Mouse (Mus musculus): ENCODE results near the gene Bpifb9a.
"Not testable (repeated sequence)": the region's sequence is repeated elsewhere in the genome, so short reads cannot be mapped to it uniquely, and the experiment has no call there.

Bpifb9a gene

DNA sequence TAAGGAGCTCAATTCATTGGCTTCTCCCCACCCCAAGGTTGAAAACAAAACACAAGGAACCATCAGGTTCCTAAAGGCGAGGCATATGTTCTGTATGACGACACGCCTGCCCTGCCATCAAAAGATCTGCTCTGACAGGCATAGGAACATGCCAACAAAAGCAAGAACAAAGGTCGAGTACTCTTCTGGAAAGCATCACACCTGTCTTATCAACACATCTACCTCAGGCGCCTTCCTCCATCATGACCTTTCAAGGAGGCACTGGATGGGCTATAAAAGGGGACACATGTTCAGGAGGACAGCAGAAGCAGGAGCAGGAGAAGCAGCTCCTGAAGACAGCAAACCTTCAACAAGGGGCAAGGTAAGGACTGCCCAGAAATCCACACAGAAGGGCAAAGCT, at the start of gene Bpifb9a:
Gene Bpifb9a, plus strand, starts transcription at position 301 of the 400 bp plus-strand sequence.
- not testable (repeated sequence) for DNase-seq (ENCODE audit: low spot score)

- no peak for DNase-seq (ENCODE audit: low spot score)
These were observed 48.5 kb upstream of the Bpifb9a start for GRCm38 (mm10) chr2:154209112-154209511.

GRCm38 (mm10) chr2:154211121-154211520, 46.5 kb upstream of the Bpifb9a start:
- no peak for DNase-seq (ENCODE audit: low spot score)

DNA sequence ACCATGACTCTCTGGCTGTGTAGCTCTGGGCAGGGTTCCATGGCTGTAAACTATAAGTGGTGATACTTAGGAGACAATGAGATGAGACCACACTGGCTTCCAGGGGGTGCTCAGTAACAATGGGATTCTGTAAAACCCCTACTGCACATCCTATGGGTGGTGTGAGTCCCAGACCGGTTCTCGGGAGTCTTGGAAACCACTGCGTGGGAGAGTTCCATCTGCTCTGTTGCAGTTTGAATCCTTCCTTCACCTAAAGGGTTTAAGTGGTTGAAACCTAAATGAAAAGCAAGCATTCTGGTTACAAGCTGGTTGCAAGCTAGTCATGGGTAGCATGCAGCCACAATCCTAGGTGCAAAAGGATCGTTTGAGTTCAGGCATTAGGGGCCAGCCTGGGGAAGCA, 45.8 kb upstream of the Bpifb9a start:
- peak; percentile 48 for DNase-seq (ENCODE audit: low spot score)

- no peak for DNase-seq (ENCODE audit: low spot score)
These were observed 42.5 kb upstream of the Bpifb9a start for GRCm38 (mm10) chr2:154215191-154215590.

GRCm38 (mm10) chr2:154219950-154220349, 37.7 kb upstream of the Bpifb9a start:
- no peak for DNase-seq (ENCODE audit: low spot score)

DNA sequence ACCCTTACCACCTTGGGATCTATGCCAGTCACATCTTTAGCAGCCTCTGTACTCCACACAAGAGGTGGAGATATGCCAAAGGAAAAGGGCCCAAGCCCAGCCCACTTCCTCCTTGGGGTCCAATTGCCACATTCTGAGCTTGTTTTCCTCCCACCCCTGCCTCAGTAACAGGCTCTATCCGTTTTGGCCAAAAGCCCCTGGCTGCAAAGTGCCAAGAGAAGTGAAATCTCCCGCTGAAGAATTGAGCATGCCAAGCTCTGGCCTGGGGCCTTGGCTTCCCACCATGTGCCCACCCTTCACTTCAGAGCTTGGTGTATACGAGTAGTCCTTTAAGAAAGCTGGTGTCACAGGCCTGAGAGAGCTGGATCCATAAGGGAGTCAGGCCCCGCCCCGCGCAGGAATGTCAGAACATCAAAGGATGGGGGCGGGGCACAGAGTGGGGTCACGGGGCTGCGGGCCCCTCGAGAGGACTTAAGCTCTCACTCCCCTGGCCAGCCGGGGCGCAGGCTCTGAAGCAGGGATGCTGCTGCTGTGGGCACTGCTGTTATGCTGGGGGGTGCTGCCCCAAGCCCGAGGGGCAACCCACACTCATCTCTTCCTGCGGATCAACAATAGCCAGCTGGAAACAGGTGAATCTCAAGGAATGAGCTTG, 34.3 kb upstream of the Bpifb9a start, which contains the start of gene Bpifb5:
Gene Bpifb5, plus strand, starts transcription at position 478 of the 652 bp plus-strand sequence.
- no peak for DNase-seq (ENCODE audit: low spot score)

GRCm38 (mm10) chr2:154223917-154224273, 33.8 kb upstream of the Bpifb9a start:
- no peak for DNase-seq (ENCODE audit: low spot score)

- no peak for DNase-seq (ENCODE audit: low spot score)
These were observed 30.7 kb upstream of the Bpifb9a start for GRCm38 (mm10) chr2:154226991-154227390.

DNA sequence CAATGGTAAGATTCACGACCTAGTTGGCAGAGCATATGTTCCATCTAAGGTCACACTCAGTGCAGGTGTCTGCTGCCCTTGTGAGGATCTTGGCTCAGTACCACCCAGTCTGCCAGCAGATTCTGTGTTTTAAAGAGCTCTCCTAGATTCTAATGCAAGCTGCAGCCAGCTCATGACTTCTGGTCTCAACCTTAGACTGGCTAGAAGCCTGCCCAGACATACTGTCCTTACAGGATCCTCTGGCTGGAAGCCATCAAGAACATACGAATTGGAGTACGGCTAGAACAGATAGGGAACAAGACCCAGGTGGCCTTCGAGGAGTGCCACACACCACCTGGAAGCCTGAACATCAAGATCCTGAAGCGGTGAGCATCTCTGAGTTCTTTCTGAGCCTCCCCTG, 29.8 kb upstream of the Bpifb9a start:
- DNase-seq (ENCODE audit: low spot score), result no peak

- no peak for DNase-seq (ENCODE audit: low spot score)
These were observed 24.2 kb upstream of the Bpifb9a start for GRCm38 (mm10) chr2:154233426-154233825.

DNA sequence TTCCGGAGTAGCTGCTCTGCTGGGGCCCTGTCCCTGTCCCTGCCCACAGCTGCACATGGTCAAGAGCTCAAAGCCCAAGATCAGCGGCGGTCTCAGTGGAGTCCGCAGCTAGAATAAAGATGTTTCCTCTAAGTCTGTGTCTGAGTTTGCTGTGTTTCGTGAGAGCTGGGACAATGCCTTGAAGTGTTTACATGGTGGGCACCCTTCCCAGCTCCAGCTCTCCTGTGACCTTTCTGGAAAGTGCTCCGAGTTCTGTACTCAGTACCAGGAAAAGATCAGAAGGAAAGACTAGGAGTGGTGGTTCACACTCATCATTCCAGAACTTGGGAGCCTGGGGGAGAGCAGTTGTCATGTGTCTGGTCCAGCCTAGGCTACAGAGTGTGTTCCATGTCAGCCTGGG, 16.9 kb upstream of the Bpifb9a start:
- DNase-seq (ENCODE audit: low spot score), result no peak

DNA sequence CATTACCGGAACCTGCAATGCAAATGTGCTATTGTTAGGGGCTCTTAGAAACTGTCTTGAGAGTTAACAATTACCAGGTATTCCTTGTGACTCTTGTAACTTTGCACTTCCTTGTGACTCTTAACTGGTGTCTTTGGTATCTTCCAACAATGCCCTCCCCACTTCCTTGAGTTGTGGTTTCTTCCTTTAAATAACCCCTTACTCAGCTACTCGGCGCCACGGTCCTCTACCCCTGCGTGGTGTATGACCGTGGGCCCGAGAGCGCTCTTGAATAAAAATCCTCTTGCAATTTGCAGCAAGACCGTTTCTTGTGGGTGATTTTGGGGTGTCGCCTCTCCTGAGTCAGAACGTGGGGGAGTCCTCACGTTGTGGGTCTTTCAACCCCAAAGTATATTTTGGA, 14.9 kb upstream of the Bpifb9a start:
- not testable (repeated sequence) for DNase-seq (ENCODE audit: low spot score)

GRCm38 (mm10) chr2:154243356-154244036, 14.2 kb upstream of the Bpifb9a start:
- DNase-seq (ENCODE audit: low spot score), result peak; percentile 29

DNA sequence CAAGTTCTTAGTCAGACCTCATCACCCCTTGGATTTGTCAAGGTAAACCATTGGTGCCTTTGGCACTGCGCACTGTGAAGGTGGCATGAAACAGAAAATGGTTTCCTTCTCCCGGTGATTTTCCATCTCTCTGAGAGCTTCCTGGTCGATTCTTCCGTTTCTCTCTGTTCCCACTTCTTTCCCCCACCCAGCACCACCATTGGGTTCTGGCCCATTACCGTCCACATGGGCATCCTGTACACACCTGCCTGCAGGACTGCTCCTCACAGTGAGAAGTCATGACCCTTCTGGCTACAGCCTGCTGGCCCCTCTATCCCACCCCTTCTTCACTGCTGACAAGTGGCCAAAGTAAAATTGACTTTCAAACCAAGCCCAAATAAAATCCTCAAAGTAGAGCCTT, 12.3 kb upstream of the Bpifb9a start:
- DNase-seq (ENCODE audit: low spot score), result no peak

DNA sequence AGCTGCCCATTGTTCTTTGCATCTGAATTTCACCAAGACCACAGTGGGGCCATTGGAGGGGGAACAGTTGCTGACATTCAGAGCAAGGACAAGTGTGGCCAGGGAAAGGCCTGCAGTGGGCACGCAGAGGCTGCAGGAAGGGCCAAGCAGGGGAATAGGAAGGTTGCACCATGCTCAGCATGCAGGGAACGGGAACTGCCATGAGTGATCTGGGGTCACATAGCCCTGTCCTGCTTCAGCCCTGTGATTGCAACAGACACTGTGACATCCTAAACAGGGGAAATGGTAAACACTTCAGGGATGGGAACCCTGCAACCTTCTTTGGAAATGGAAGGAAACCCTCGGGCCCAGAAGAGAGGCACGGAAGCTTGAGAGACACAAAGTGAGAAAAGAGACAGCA, 2.4 kb upstream of the Bpifb9a start:
- DNase-seq (ENCODE audit: low spot score), result not testable (repeated sequence)

- DNase-seq (ENCODE audit: low spot score), result no peak
These were observed 1.9 kb upstream of the Bpifb9a start for GRCm38 (mm10) chr2:154255770-154256169.

DNA sequence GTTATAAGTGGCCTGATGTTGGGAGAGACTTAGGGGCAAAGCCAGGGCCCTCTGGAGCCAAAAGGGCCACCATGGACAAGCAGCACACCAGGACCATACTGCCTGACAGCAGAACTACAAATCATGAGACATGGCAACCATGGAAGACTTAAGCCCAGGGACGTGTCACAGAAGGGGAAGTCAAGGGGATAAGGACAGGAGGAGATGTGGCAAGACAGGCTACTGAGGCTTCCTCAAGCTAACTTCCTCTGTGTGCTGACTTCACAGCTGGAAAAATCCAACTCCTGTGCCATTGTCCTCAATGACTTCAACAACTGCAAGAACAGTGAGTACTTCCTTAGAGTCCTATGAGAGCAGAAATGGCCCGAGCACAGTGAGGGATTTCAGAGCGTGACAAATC, 6.7 kb downstream of the Bpifb9a start:
- DNase-seq (ENCODE audit: low spot score), result not testable (repeated sequence)

DNA sequence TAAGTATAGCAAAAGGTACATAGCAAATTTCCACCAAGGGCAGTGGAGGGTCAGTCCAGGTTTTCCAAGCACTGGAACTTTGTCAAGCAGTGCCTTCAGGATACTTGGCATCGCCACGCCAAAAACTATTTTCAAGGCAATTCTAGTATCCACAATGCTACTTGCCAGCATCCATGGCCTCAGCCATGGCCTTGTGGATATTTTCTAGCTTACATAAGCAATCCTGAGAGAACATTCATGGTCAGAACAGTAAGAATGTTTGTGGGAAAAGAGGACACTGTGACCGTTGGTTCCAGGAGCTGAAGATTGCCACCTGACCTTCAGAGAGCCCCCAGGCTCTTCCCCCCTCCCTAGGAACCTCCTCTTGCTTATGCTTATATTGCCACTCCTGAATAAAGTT, 34.2 kb downstream of the Bpifb9a start:
- DNase-seq (ENCODE audit: low spot score), result not testable (repeated sequence)

DNA sequence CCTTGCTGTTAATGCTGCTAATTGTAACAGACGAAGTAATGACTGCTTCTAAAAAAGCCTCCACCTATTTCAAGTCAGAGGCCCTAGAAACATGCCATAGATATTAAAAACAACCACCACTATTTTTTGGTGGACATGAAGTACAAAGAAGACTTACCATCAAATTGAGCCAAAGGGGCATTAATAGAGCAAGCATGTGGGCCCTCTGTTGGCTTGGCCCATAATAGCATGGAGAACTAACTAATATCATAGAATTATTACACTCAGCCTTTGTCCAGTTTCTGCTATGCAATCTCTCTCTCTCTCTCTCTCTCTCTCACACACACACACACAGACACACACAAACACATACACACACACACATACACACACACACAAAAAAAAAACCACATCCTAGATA, 35.2 kb downstream of the Bpifb9a start:
- no peak for DNase-seq (ENCODE audit: low spot score)

- DNase-seq (ENCODE audit: low spot score), result peak; percentile 3
These were observed 37.1 kb downstream of the Bpifb9a start for GRCm38 (mm10) chr2:154294746-154295145.

- peak; percentile 13 for DNase-seq (ENCODE audit: low spot score)
These were observed 42.8 kb downstream of the Bpifb9a start for GRCm38 (mm10) chr2:154300496-154300895.

GRCm38 (mm10) chr2:154301763-154302162, 44.1 kb downstream of the Bpifb9a start:
- DNase-seq (ENCODE audit: low spot score), result no peak

- DNase-seq (ENCODE audit: low spot score), result not testable (repeated sequence)
These were observed 47.0 kb downstream of the Bpifb9a start for GRCm38 (mm10) chr2:154304604-154305003.

Data from left cerebral cortex, adult 11 months (tissue).